Mouse (Mus musculus) MEL (cell line): ENCODE results near the gene Hivep2.

ENCODE experiments used
- CHD2 ChIP-seq: IDR thresholded peaks from 2 replicates; pipeline ENCODE4 v1.6.1; 2011; ENCODE audit warnings: low read length, improper control_type of control experiment
- CTCF ChIP-seq, 3 experiments: IDR thresholded peaks in 2 of 3; conservative IDR thresholded peaks in 1 of 3; 2 replicates each; pipeline ENCODE4 v1.5.1; 2011 to 2012; ENCODE audit warnings: low read length in 3 of 3, low read depth in 2 of 3, mild to moderate bottlenecking in 2 of 3, improper control_type of control experiment in 1 of 3, inconsistent platforms in 1 of 3, mixed read lengths in 1 of 3, moderate library complexity in 1 of 3; ENCODE audit not compliant: control insufficient read depth in 1 of 3, insufficient read depth in 1 of 3, poor library complexity in 1 of 3, severe bottlenecking in 1 of 3
- EP300 ChIP-seq, 2 experiments: IDR thresholded peaks; 2 replicates each; pipeline ENCODE4 v1.6.1; 2011; ENCODE audit warnings: improper control_type of control experiment in 2 of 2, low read length in 2 of 2, low read depth in 1 of 2, mild to moderate bottlenecking in 1 of 2
- POLR2A ChIP-seq, 2 experiments: IDR thresholded peaks; 2 replicates each; pipeline ENCODE4 v1.6.1; 2011 to 2012; ENCODE audit warnings: low read length in 2 of 2, mild to moderate bottlenecking in 2 of 2, control low read depth in 1 of 2, improper control_type of control experiment in 1 of 2, low read depth in 1 of 2, moderate library complexity in 1 of 2; ENCODE audit not compliant: control insufficient read depth in 1 of 2, insufficient read depth in 1 of 2, poor library complexity in 1 of 2
- USF1 ChIP-seq: IDR thresholded peaks from 2 replicates; pipeline ENCODE4 v1.6.1; 2014; ENCODE audit warnings: low read depth, mild to moderate bottlenecking, inconsistent platforms, low read length, improper control_type of control experiment, moderate library complexity
- ZC3H11A ChIP-seq: IDR thresholded peaks from 2 replicates; pipeline ENCODE4 v1.6.1; 2012; ENCODE audit warnings: low read depth, mild to moderate bottlenecking, inconsistent platforms, low read length, improper control_type of control experiment

GRCm38 (mm10) chr10:13973563-13974179, 7.8 kb downstream of the Hivep2 start:
- no peak for TF ChIP-seq CHD2
- no peak for TF ChIP-seq USF1
- TF ChIP-seq EP300 (IDR thresholded peaks at IDR 0.05; ENCODE audit: low read depth in 1 of 2, low read length in 2 of 2), result no peak
- no peak for TF ChIP-seq CTCF (IDR thresholded peaks at IDR 0.05 in 2 of 3, conservative IDR thresholded peaks at IDR 0.05 in 1 of 3; ENCODE audit: control insufficient read depth in 1 of 3, insufficient read depth in 1 of 3, low read depth in 2 of 3, low read length in 3 of 3, poor library complexity in 1 of 3, severe bottlenecking in 1 of 3)
- TF ChIP-seq ZC3H11A, result no peak
- no peak for TF ChIP-seq POLR2A (IDR thresholded peaks at IDR 0.05; ENCODE audit: control insufficient read depth in 1 of 2, insufficient read depth in 1 of 2, low read depth in 1 of 2, low read length in 2 of 2, poor library complexity in 1 of 2)
